Mouse (Mus musculus): ENCODE measurements around the gene Dlx4. TPM values are rescaled to one million over a fixed set of nuclear protein-coding genes. Genes with fewer than 3 reads are reported as not detected.

The Dlx4 gene
- polyA plus RNA-seq, 1 experiment from 2014 or later, result 0.99 TPM

DNA sequence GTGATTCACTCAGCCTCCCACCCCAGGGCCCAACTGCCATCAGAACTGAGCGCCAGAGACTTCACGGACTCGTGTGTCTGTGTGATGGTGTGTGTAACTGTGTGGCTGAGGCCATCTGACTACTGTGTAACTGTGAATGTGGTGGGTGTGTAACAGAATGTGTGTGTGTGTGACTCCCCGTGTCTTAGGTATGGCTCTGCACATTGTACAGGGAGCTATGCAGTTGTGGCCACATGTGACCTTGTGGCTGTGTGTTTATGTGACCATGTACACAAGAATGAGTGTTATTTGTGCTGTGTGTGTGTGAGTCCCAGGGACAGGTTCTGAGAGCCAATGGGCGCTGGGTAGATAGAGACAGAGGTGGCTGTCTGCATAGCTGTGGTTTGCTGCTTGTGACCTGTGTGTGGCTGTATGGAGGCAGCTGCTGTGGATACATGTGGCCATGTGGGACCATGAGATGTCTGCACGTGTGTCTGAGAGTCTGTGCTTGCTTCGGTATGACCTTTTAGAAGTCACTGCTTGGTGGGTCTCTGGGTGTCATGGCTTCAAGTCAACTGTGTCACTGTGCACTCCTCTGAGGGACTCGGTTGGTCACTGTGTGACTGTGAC lies 13.8 kb upstream of the Dlx4 start:
- no peak overlapping the region for H3K4me2 ChIP-seq (ENCODE audit: low read depth, low read length)
- H3K27ac ChIP-seq (ENCODE audit: low read length), result no peak overlapping the region
- no peak for ATAC-seq (ENCODE audit: insufficient read depth, low FRiP score)

DNA sequence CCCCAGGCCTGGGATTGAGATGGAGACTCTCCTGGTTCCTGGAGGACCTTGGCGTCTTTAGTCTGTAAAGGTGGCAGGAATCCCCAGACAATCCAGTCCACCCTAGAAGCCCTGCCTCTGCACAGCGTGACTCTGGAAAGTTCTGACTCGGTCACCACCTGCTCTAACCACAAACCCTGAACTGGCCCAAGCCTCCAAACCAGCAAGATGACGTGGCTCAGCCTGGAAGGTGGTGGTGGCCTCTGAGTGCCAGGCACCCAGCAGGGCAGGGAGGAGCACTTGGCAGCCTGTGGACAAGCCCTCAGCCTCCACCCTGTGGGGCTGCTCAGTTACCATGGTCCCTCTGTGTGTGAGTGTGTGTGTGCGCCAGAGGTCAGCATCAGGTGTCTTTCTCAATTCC lies 11.8 kb upstream of the Dlx4 start:
- Histone ChIP-seq H3K27ac (ENCODE audit: low read length) (no peak overlapping the region), H3K4me2 (ENCODE audit: low read depth, low read length) (no peak overlapping the region), H3K4me3 (replicated peaks; ENCODE audit: low read length) (no peak overlapping the region), H3K9ac (ENCODE audit: low read length) (no peak overlapping the region), H3K27me3 (ENCODE audit: control insufficient read depth, insufficient read depth, low read length) (0 out of 2 replicates have a peak, but pooled peaks cover 6% of the 10 kb centered on the region), H3K36me3 (ENCODE audit: control insufficient read depth, insufficient read depth, low read length) (no peaks in the 10 kb centered on the region), H3K4me1 (ENCODE audit: control insufficient read depth, insufficient read depth, low read length) (no peaks in the 10 kb centered on the region), H3K9me3 (replicated peaks; ENCODE audit: control insufficient read depth, low read length) (no peaks in the 10 kb centered on the region)
- 80% methylated on average over 5 of the region's 5 CpGs for WGBS
- ATAC-seq (ENCODE audit: insufficient read depth, low FRiP score), result no peak

More for the DNA sequence above, 13.8 kb upstream of the Dlx4 start:
- 83% methylated on average over 8 of the region's 8 CpGs for WGBS
- 0 out of 2 replicates have a peak, but pooled peaks cover 2% of the 10 kb centered on the region for H3K27me3 ChIP-seq (ENCODE audit: control insufficient read depth, insufficient read depth, low read length)
- no peak overlapping the region for H3K4me3 ChIP-seq (replicated peaks; ENCODE audit: low read length)
- no peaks in the 10 kb centered on the region for H3K9me3 ChIP-seq (replicated peaks; ENCODE audit: control insufficient read depth, low read length)
- no peaks in the 10 kb centered on the region for H3K4me1 ChIP-seq (ENCODE audit: control insufficient read depth, insufficient read depth, low read length)
- H3K36me3 ChIP-seq (ENCODE audit: control insufficient read depth, insufficient read depth, low read length), result no peaks in the 10 kb centered on the region
- no peak overlapping the region for H3K9ac ChIP-seq (ENCODE audit: low read length)

- 51% methylated on average over 5 of the region's 5 CpGs for WGBS
- no peak overlapping the region for H3K9ac ChIP-seq (ENCODE audit: low read length)
- no peak for ATAC-seq (ENCODE audit: insufficient read depth, low FRiP score)
- H3K27me3 ChIP-seq (ENCODE audit: control insufficient read depth, insufficient read depth, low read length), result 0 out of 2 replicates have a peak, but pooled peaks cover 6% of the 10 kb centered on the region
- H3K4me1 ChIP-seq (ENCODE audit: control insufficient read depth, insufficient read depth, low read length), result no peaks in the 10 kb centered on the region
- no peak overlapping the region for H3K27ac ChIP-seq (ENCODE audit: low read length)
- no peak overlapping the region for H3K4me2 ChIP-seq (ENCODE audit: low read depth, low read length)
- H3K9me3 ChIP-seq (replicated peaks; ENCODE audit: control insufficient read depth, low read length), result no peaks in the 10 kb centered on the region
- no peaks in the 10 kb centered on the region for H3K36me3 ChIP-seq (ENCODE audit: control insufficient read depth, insufficient read depth, low read length)
- no peak overlapping the region for H3K4me3 ChIP-seq (replicated peaks; ENCODE audit: low read length)
Measured at GRCm38 (mm10) chr11:95157356-95157755, 11.3 kb upstream of the Dlx4 start.

DNA sequence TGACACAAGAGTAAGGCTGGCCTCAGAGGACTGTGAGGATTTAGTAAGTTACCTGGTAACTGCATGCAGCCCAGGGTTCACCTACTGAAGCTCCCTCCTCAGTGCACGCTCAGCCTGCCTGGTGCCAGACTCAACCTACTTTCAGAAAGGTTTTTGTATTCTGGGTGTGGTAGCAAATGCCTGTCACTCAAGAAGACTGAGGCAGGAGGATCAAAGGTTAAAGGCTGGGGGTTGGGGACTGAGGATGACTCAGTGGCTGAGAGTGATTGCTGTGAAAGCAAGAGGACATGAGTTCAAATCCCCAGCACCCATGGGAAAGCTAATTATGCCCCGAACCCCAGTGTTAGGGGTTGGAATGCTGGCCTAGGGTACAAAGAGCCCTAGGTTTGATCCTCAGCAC lies 9.4 kb upstream of the Dlx4 start:
- Histone ChIP-seq H3K27ac (ENCODE audit: low read length) (no peak overlapping the region), H3K4me2 (ENCODE audit: low read depth, low read length) (no peak overlapping the region), H3K4me3 (replicated peaks; ENCODE audit: low read length) (no peak overlapping the region), H3K9ac (ENCODE audit: low read length) (no peak overlapping the region), H3K9me3 (replicated peaks; ENCODE audit: control insufficient read depth, low read length) (no peaks in the 10 kb centered on the region), H3K36me3 (ENCODE audit: control insufficient read depth, insufficient read depth, low read length) (no peaks in the 10 kb centered on the region), H3K4me1 (ENCODE audit: control insufficient read depth, insufficient read depth, low read length) (no peaks in the 10 kb centered on the region), H3K27me3 (ENCODE audit: control insufficient read depth, insufficient read depth, low read length) (peaks cover 24% of the 10 kb centered on the region)
- ATAC-seq (ENCODE audit: insufficient read depth, low FRiP score), result no peak
- 84% methylated on average over 2 of the region's 2 CpGs for WGBS

DNA sequence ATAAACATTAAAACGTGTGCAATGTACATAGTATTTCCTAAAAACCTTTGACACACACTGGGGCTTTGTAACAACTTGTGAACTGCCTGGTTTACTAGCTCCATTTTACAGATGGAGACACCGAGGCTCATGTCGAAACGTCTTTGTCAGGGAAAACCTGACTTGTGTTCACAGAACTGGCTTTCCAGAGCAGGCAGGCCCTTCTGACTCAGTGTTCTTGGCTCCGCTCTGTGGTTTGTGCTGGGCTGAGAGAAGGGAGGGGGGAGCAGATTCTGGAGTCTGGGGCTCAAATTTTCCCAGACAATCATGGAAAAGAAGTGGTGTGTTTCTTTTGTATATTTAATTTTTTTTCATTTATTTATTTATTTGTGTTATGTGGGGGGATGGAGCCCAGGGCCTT lies 7.6 kb upstream of the Dlx4 start:
- H3K9me3 ChIP-seq (replicated peaks; ENCODE audit: control insufficient read depth, low read length), result no peaks in the 10 kb centered on the region
- 67% methylated on average over 5 of the region's 5 CpGs for WGBS
- ATAC-seq (ENCODE audit: insufficient read depth, low FRiP score), result no peak
- H3K36me3 ChIP-seq (ENCODE audit: control insufficient read depth, insufficient read depth, low read length), result no peaks in the 10 kb centered on the region
- H3K27me3 ChIP-seq (ENCODE audit: control insufficient read depth, insufficient read depth, low read length), result peaks cover 35% of the 10 kb centered on the region
- H3K4me2 ChIP-seq (ENCODE audit: low read depth, low read length), result no peak overlapping the region
- H3K4me1 ChIP-seq (ENCODE audit: control insufficient read depth, insufficient read depth, low read length), result no peaks in the 10 kb centered on the region; the same call in 1 of the 2 replicates
- H3K9ac ChIP-seq (ENCODE audit: low read length), result no peak overlapping the region
- H3K4me3 ChIP-seq (replicated peaks; ENCODE audit: low read length), result no peak overlapping the region
- H3K27ac ChIP-seq (ENCODE audit: low read length), result no peak overlapping the region

- H3K4me2 ChIP-seq (ENCODE audit: low read depth, low read length), result no peak overlapping the region
- H3K27me3 ChIP-seq (ENCODE audit: control insufficient read depth, insufficient read depth, low read length), result peaks cover 40% of the 10 kb centered on the region
- no peaks in the 10 kb centered on the region for H3K36me3 ChIP-seq (ENCODE audit: control insufficient read depth, insufficient read depth, low read length)
- H3K9me3 ChIP-seq (replicated peaks; ENCODE audit: control insufficient read depth, low read length), result no peaks in the 10 kb centered on the region
- H3K4me3 ChIP-seq (replicated peaks; ENCODE audit: low read length), result no peak overlapping the region
- no peak overlapping the region for H3K9ac ChIP-seq (ENCODE audit: low read length)
- 41% methylated on average over 5 of the region's 5 CpGs for WGBS
- ATAC-seq (ENCODE audit: insufficient read depth, low FRiP score), result no peak
- no peak overlapping the region for H3K27ac ChIP-seq (ENCODE audit: low read length)
- no peaks in the 10 kb centered on the region; the same call in 1 of the 2 replicates for H3K4me1 ChIP-seq (ENCODE audit: control insufficient read depth, insufficient read depth, low read length)
Measured at GRCm38 (mm10) chr11:95153116-95153515, 7.1 kb upstream of the Dlx4 start.

GRCm38 (mm10) chr11:95150269-95151049 lies 4.4 kb upstream of the Dlx4 start:
- Histone ChIP-seq H3K9ac (ENCODE audit: low read length) (no peak overlapping the region), H3K27ac (ENCODE audit: low read length) (no peak overlapping the region), H3K4me2 (ENCODE audit: low read depth, low read length) (no peak overlapping the region), H3K4me1 (ENCODE audit: control insufficient read depth, insufficient read depth, low read length) (peaks cover 9% of the 10 kb centered on the region), H3K4me3 (replicated peaks; ENCODE audit: low read length) (no peak overlapping the region; the same call in 1 of the 2 replicates), H3K36me3 (ENCODE audit: control insufficient read depth, insufficient read depth, low read length) (no peaks in the 10 kb centered on the region), H3K27me3 (ENCODE audit: control insufficient read depth, insufficient read depth, low read length) (peaks cover 67% of the 10 kb centered on the region), H3K9me3 (replicated peaks; ENCODE audit: control insufficient read depth, low read length) (no peaks in the 10 kb centered on the region)
- whole genome bisulfite sequencing, result 3% methylated on average over 33 of the region's 33 CpGs
- no peak for ATAC-seq (ENCODE audit: insufficient read depth, low FRiP score)

GRCm38 (mm10) chr11:95149462-95150268 lies 3.6 kb upstream of the Dlx4 start:
- ATAC-seq (ENCODE audit: insufficient read depth, low FRiP score), result no peak
- H3K9ac ChIP-seq (ENCODE audit: low read length), result no peak overlapping the region
- no peak overlapping the region for H3K4me2 ChIP-seq (ENCODE audit: low read depth, low read length)
- H3K27me3 ChIP-seq (ENCODE audit: control insufficient read depth, insufficient read depth, low read length), result peaks cover 75% of the 10 kb centered on the region
- H3K9me3 ChIP-seq (replicated peaks; ENCODE audit: control insufficient read depth, low read length), result no peaks in the 10 kb centered on the region
- WGBS, result 3% methylated on average over 27 of the region's 27 CpGs
- no peak overlapping the region for H3K4me3 ChIP-seq (replicated peaks; ENCODE audit: low read length)
- no peaks in the 10 kb centered on the region for H3K36me3 ChIP-seq (ENCODE audit: control insufficient read depth, insufficient read depth, low read length)
- no peak overlapping the region for H3K27ac ChIP-seq (ENCODE audit: low read length)
- H3K4me1 ChIP-seq (ENCODE audit: control insufficient read depth, insufficient read depth, low read length), result peaks cover 14% of the 10 kb centered on the region

- Histone ChIP-seq H3K9ac (ENCODE audit: low read length) (no peak overlapping the region), H3K9me3 (replicated peaks; ENCODE audit: control insufficient read depth, low read length) (no peaks in the 10 kb centered on the region), H3K27ac (ENCODE audit: low read length) (no peak overlapping the region), H3K4me1 (ENCODE audit: control insufficient read depth, insufficient read depth, low read length) (peaks cover 14% of the 10 kb centered on the region), H3K4me2 (ENCODE audit: low read depth, low read length) (no peak overlapping the region), H3K4me3 (replicated peaks; ENCODE audit: low read length) (no peak overlapping the region), H3K27me3 (ENCODE audit: control insufficient read depth, insufficient read depth, low read length) (peaks cover 84% of the 10 kb centered on the region), H3K36me3 (ENCODE audit: control insufficient read depth, insufficient read depth, low read length) (no peaks in the 10 kb centered on the region)
- WGBS, result 4% methylated on average over 9 of the region's 9 CpGs
- no peak for ATAC-seq (ENCODE audit: insufficient read depth, low FRiP score)
Measured at GRCm38 (mm10) chr11:95148754-95149153, 2.7 kb upstream of the Dlx4 start.
